Mouse (Mus musculus) gastrocnemius, postnatal 36 days (tissue): ENCODE results near the gene D130052B06Rik. TPM values are rescaled to one million over a fixed set of nuclear protein-coding genes. Genes with fewer than 3 reads are reported as not detected.

Source experiments
- DNase-seq, 2 experiments: peaks; one replicate each; pipeline ENCODE4 v3.0.0; 2022
- intact Hi-C: fragments of 180-260 bp; cut with DNase I; formaldehyde crosslinking; loops from one replicate; pipeline ENCODE4 v1.15.1; 2025
- long read RNA-seq, 2 experiments: library from polyadenylated mRNA; stranded (forward); transcript quantifications; one replicate each; pipeline ENCODE4 v2.0.0; 2021
- total RNA-seq, 2 experiments: library from RNA; stranded (reverse); gene quantifications; 2 replicates each; pipeline ENCODE4 v1.2.3; 2021

D130052B06Rik gene
- not detected for total RNA-seq
- long read RNA-seq, experiment 1, result 0 reads
- long read RNA-seq, experiment 2, result 0 reads

DNA sequence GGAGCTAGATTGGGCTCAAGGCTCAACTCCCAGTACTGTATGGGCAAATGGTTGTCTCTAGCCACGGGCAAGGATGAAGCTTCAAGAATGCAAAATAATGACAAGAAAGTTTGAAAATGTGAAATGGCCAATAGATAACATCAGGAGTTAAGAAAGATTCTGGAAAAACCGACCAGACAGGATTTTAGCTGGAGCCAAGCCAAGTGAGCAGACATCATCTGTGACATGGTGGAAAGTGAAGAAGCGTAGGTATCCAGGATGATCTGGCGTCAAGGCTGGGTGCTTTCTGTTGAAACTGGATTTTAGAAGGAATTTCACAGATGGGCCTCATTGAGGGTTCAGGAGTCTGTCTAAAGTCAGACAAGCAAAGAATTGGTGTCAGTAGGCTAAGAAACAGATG, at the start of gene D130052B06Rik:
Gene D130052B06Rik, plus strand, starts transcription at position 317 of the 400 bp plus-strand sequence.
- intact Hi-C loops, result no loop called here
- no peak for DNase-seq

DNA sequence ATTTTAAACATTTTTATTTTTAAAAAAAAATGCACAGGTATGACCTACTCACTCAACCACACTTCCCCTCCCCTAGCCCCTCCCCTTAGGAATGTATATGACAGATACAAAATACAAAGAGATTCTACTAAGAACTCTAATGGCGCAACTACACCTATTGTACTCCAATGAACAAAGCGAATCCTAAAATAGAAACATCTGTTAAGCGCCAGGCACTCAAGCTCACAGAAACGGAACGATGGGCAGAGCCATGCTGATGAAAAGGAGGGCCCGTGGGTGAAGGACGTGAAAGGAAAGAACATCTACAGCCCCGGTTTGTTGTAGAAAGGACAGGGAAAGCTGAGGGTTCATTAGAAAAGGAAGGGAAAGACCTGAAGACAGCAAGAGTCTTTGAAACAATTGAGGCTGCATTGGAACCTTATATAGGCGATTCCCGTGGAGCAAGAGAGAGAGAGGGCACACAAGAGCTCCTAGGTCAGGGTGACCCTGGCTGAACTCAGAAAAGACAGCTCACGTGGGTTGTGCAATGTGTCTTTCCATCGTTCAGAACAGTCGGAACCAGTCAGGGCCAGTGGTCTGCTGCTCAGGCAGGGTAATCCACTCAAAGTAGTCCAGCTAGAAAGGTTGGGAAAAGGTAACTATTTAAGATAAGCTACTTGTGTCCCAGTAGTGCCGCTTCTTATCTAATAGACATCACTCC, 48.1 kb upstream of the D130052B06Rik start:
- intact Hi-C loops, result no loop called here
- no peak for DNase-seq

DNA sequence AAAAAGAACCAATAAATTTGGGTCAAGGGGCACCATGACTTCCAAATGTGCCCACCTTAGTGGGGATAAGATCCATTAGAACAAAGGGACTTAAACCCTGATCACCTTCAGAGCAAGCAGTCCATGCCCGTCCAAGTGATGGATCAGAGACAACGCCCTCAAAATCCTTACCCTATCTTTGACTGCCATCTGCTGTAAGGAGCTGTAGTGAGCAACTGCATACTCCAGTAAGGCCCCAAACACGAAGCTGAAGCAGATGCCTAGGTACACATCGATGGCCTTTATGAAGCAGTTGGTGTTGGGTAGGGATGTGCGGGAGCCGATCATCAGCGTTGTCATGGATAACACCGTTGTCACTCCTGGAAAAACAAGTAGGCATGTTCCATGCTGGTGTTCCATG, 45.0 kb upstream of the D130052B06Rik start:
- intact Hi-C loops, result no loop called here
- no peak for DNase-seq

DNA sequence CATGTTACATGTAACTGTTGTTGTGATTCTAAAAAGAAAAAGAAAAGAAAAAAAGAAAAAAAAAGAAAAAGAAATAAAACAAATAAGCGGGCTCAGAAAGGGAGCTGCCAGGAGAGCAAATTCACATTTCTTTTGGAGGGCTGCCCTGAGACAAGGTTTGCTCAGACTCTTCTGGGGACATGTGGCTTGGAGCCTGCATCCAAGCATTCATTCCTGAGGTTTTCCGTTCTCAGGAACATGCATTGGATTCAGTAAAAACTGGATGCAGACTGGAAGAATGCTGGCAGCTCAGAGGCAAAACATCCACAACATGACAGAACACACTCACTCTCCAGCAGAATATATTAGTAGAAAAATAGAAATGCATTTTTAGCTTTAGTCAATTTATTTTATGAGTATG, 35.2 kb upstream of the D130052B06Rik start:
- intact Hi-C loops, result no loop called here
- DNase-seq, result no peak

DNA sequence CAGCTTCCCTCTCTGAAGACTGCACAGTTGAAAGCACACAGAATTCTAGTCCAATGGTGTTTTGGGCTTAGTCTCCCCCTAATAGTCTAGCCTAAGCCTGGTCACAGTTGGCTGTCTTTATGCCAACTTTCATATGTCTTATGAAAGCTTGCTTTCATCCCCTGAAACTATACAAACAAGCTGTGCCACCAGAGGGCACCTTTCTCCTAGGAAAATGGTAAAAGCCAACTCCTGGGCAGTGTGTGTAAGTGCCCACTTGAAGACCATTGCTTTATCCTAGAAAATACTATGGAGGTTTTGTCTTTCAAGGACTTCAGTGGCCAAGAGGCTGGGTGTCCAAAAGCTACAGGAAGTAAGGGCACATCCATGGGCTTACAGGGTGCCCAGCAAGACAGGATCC, 28.7 kb upstream of the D130052B06Rik start:
- no peak for DNase-seq
- intact Hi-C loops, result loop anchor here (2.0 kb wide), 1 partner anchor 42 kb away; no protein-coding TSS in a partner anchor

DNA sequence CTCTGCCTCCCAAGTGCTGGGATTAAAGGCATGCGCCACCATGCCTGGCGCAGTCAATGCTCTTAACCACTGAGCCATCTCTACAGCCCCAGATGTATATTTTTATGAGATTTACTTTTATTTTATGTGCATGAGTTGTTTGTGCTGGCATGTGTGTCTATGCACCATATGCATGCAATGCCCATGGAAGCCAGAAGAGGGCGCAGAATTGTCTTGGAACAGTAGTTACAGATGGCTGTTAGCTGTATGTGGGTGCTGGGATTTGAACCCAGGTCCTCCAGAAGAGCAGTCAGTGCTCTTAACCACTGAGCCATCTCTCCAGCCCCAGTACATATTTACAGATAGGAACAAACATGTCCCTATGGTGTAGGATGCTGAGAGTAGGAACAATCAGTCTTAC, 24.2 kb upstream of the D130052B06Rik start:
- intact Hi-C loops, result no loop called here
- no peak for DNase-seq

DNA sequence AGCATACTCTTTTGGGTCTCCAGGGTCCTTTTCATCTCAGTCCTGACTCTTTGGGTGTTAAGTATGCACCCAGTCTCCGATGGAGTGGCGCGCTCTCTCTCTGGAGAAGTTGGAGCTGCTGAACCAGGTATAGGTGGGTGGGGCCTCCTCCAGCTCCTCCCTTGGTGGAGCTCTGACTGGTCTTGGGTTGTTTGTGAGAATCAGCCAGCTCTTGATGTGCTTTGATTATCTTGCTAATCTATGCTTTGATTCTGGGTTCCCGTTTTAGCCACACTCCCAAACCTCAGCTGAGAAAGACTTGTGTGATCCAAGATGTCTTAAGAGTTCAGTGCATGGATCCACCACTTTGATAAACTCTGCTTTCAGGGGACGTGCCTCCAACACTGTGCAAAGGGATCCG, 20.2 kb upstream of the D130052B06Rik start, which contains the start of gene Gabrp:
Gene Gabrp, minus strand, starts transcription at position 101 of the 400 bp plus-strand sequence.
- DNase-seq, result no peak
- intact Hi-C loops, result no loop called here

DNA sequence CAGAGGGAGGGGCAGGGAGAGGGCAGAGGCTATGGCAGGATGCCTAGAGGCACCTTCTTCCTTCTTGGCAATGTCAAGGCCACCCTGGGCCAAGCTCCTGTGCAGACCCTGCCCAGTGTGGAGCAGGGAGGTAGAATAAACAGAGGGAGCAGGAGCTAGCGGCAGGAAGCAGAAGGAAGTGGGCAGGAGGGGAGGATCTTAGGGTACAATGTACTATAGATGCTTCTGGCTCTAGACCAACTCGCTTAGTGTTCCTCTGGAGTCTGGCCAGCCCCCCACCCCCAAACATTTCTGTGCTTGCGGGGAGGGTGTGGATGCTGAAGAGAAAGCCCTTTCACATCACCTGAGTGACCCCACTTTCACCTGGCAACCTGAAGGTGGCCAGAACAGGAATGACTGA, 19.5 kb upstream of the D130052B06Rik start:
- intact Hi-C loops, result no loop called here

DNA sequence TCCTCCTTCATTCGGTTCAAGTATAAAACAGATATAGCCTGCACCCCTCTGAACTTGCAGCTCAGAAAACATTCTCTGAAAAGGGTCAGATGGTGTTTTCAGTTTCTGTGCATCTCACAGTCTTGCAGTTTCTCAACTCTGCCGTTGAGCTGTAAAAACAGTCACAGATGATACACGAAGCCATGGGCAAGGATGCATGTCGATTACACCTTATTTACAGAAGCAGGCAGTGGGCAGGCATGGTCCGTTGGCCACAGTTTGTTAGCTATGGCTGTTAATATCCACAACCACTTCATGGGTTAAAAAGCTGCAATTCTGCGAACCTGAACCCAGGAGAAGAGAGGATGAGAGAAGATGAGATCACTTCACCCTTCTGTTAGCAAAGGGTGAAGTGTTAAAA, 12.5 kb upstream of the D130052B06Rik start:
- intact Hi-C loops, result no loop called here

More for the DNA sequence above, 19.5 kb upstream of the D130052B06Rik start:
- no peak for DNase-seq

DNA sequence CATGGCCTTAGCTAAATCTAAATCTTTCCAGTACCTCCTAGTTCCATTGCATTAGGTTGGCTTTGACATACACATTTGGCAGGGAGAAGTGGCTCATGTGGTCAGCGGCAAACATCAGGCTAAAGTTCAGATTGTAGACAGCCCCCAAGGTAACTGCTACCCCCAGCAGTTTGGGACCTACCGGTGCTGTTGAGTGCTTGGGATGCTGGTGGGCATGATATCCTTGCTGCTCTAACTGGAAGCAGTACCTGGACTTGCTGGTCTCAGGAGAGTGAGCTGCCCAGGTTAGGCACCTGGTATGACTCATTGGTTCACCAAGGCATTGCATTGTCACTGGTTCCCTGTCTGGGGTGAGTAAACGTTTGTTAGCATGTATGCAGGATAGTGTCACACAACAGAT, 8.3 kb upstream of the D130052B06Rik start:
- no peak for DNase-seq
- intact Hi-C loops, result no loop called here

More for the DNA sequence above, 12.5 kb upstream of the D130052B06Rik start:
- DNase-seq, result no peak

DNA sequence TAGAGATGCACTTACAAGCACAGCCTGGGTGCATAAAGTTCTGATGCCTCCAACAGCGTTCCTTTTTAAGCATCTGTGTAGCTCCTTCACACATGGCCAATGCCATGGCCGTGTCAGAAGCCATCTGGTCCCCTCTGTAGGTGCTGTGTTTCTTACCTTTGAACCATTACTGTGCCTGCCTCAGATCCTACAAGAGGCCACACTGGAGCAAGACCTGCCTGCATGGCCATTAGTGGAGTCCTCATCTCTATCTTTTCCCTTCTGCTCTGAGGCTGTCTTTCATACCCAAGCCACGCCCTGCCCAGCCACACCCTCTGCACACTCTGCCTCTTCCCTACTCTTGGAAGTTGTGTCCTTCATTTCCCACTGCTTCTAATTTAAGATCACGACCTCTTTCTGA, 6.3 kb upstream of the D130052B06Rik start:
- intact Hi-C loops, result no loop called here
- no peak for DNase-seq

DNA sequence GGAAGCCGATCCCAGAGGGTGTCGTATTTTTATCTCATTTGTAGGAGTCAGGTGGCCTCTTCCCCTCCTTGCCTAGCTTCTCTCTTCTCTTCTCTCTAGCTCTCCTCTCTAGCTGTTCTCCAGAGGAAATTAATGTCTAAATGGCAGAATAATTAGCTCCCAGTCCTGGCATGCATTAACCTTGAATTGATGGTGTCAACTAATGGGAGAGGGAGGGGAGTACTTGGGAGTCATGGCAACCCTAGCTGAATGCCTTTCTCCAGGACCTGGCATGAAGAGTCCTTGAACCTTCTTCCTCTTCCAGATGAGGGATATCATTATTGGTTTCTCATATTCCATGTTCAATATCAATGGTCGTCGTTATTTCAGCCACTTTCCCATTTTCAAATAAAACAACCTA, 2.4 kb upstream of the D130052B06Rik start:
- intact Hi-C loops, result no loop called here
- DNase-seq, result no peak

DNA sequence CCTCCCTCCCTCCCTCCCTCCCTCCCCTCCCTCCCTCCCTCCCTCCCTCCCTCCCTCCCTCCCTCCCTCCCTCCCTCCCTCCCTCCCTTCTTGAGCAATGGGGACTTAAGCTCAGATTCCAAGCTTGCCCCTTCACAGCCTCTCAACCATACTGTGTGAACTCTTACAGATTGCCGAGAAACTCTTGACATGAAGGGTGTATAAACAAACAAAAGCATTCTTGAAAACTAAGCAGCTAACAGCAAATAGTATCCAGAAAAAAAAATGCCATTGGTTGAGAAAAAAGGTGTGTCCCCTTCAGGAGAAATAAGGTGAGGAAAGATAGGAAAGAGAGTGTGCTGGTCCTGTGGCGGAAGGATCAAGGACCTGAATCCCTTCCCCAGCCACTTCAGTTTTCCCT, 4.1 kb downstream of the D130052B06Rik start:
- no peak for DNase-seq
- intact Hi-C loops, result no loop called here

DNA sequence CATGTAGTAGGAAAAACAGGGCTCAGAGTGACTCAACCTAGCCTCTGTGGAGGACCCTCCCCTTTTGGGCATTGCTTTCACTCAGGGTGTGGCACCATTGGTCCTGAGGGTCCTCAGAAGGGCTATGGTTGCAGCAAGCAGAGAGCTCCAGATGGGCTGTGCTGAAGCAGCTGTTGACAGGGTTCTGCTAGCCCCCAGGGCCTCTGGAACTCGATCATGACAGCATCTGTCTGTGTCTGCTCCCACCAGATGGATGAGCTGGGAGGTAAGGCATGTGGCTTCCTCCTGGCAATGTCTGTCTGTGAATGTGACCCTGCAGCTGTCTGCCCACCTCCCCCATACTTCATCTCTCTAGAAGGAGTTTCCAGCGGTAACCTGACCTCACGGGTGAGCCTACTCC, 8.7 kb downstream of the D130052B06Rik start:
- intact Hi-C loops, result no loop called here
- no peak for DNase-seq

DNA sequence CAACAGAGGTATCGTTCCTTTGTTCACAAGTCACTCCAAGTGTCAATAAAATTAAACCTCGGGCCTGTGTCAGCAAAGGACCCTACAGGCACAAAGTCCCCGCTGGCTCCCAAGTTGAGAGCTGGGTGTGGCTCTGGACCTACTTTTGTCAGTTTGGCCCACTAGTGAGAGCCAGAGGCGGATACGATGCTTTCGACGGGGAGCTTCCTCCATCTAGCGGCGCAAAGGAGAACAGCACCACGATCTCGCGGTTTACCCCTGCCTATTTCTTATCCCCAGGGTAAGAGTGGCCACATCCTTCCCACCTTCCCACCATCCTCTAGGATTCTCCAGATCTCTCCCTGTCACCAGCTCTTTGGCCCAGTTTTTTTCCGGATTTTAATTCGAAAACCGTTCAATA, 15.1 kb downstream of the D130052B06Rik start:
- intact Hi-C loops, result loop anchor here (1.0 kb wide), 1 partner anchor 438 kb away; no protein-coding TSS in a partner anchor
- peak; percentile 41 to 49 for DNase-seq

DNA sequence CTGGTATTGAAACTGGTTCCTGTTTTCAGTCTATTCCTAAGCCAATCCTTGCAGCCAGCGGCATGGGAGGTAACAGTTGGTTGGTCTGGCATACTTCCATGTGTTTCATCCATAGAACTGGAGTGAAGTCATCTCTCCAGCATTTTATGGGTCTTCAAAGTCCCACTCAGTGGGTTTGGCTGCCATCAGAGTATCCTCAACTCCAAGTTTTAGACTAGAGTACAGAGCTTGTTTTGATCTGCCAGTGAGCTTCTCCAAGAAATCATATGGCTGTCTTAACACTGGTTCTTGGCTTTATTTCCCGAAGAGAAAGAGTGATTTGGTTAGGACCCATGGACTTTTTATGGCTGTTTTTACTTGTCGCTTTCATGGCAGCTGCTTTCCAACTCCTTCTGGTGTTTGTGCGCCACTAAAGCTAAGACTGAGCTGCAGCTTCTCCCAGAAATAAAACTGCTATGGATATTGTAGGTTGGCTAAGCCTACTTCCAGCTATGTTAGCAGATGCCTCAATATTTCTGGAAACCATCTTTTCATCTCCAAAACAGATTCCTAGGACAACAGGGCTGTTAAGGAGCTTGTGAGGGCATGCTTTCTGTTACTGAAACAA, 28.1 kb downstream of the D130052B06Rik start:
- intact Hi-C loops, result no loop called here
- DNase-seq, result no peak

DNA sequence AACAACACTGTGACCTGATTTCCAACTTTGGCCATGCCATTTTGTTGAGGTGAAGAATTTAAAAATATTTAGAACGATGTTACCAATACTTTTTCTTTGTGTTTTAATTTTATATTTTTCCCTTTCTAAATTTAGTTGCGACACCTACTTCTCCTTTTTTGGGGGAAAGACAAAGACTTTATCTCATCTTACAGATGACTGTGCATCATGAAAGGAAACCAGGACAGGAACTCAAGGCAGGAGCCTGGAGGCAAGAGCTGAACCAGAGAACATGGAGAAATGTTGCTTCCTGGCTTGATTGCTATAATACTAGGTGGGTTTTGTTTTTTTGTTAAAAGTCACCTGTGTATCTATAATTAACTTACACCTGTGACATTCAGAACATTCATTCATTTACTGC, 38.0 kb downstream of the D130052B06Rik start:
- intact Hi-C loops, result no loop called here
- DNase-seq, result no peak

DNA sequence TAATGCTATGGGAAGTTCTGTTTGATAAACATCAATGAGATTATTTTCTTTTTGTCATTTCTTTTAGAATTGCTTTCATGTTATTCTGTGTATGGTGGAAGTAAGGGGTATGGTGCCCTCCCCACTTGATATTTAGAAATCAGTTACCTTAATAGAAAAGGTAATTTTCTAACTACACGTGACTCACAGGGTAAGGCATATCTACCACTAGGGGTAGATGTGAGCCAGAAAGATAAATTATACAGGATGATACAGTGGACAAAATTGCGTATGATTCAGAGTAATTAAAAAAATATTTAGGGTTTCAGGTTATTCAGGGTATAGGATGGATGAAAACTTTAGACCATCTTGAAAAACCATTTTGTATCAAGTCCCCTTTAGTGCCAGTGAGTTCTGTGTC, 50.3 kb downstream of the D130052B06Rik start:
- DNase-seq, result no peak
- intact Hi-C loops, result no loop called here

DNA sequence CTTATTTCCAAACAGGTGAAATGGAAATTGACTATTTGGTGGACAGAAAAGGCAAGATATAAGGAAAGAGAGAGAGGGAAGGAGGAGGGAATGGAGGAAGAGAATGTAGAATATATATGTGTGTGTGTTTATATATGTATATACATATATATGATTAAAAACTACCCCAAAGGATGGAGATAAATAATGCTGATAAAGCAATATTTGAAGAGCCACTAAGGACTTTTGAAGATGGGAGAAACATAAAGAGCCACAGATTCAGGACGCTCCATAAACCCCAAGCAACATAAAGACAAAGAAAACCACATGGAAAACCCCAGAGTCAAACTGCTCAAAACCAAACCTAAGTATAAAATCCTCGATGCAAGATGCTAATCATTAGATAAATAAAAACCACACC, 55.4 kb downstream of the D130052B06Rik start:
- no peak for DNase-seq
- intact Hi-C loops, result no loop called here

DNA sequence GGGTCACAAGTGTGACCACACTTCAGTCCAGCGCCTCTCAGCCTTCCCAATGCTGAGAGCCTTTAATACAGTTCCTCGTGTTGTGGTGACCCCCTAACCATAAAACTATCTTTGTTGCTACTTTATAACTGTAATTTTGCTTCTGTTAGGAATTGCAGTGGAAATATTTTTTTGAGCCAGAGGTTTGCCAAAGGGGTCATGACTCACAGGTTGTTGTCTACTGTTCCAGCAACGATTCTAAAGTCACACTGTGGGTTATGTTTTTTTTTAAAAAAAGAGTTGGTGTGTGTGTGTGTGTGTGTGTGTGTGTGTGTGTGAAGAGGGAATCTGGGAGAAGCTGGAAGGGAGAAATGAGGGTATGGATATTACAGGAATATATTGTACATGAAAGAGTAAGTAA, 56.1 kb downstream of the D130052B06Rik start:
- intact Hi-C loops, result no loop called here
- DNase-seq, result no peak

DNA sequence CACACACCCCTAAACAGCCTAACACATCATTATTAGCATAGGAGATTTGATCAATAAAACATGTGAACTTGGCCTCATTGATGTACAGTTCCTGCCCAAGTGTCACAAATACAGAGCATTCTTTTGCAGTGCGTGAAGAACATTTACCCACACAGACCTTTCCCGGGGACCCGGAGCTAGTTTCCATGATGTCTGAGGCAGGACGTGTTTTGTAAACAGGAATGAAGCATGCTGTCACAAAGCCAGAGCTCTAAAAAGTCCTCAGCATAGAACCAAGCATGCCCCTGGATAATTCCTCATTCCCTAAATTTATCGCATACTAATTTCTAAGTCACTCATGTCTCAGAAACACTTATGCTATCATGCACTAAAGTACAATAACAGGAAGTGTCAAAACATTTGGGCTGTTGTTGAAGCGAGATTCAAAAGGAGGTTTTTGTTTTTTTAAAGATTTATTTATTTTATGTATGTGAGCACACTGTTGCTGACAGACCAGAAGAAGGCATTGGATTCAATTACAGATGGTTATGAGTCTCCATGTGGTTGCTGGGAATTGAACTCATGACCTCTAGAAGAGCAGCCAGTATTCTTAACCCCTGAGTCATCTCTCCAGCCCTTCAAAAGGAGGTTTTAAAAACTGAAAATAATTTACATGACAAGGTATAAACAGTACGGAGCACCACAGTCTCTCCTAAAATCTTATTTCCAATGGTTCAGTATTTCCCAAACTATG, 56.9 kb downstream of the D130052B06Rik start:
- intact Hi-C loops, result no loop called here

More for the DNA sequence above, 56.9 kb downstream of the D130052B06Rik start:
- no peak for DNase-seq
